Mouse (Mus musculus): ENCODE measurements around the gene Tubb4b. TPM values are rescaled to one million over a fixed set of nuclear protein-coding genes. Genes with fewer than 3 reads are reported as not detected.

The Tubb4b gene
- total and polyA plus RNA-seq, 3 experiments: 183 to 1,037 (median 979) TPM

DNA sequence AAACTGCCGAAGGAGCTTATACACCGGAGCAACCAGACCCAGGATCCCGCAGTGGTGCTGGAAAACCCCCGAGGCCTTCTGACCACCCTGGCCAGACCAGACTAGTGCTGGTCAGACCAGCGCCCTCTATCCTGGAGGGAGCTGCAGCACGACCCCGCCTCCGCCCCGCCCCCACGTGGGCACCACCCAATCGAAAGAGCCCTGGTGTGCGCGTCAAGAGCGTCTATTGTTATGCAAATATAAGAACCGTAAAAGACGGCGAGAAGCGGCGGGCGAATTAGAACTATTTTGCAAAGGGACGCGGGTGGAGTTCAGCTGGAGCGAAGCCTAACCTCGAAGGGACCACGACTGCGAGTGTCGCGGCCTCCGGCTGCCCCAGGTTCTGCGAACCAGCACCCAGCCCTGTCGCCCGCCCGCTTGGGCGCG is 44.0 kb downstream of the Tubb4b start, which contains the start of gene Nrarp (continued):
- 0 out of 2 replicates have a peak, but pooled peaks have one; percentile 15 for TF ChIP-seq BHLHE40 (IDR thresholded peaks at IDR 0.05; ENCODE audit: borderline replicate concordance, low read depth, low read length)
- no peak for TF ChIP-seq MEF2A (IDR thresholded peaks at IDR 0.05; ENCODE audit: extremely low read depth, insufficient replicate concordance, low read depth, low read length, poor library complexity, severe bottlenecking)
- TF ChIP-seq CHD1 (IDR thresholded peaks at IDR 0.05; ENCODE audit: low read depth, low read length): no peak
- no peak for TF ChIP-seq TAL1 (IDR thresholded peaks at IDR 0.05; ENCODE audit: low read length)
- peak; percentile 96 for TF ChIP-seq TBP (IDR thresholded peaks at IDR 0.05; ENCODE audit: low read depth, low read length)
- TF ChIP-seq GABPA (IDR thresholded peaks at IDR 0.05; ENCODE audit: low read depth, low read length): no peak
- TF ChIP-seq USF2 (IDR thresholded peaks at IDR 0.05; ENCODE audit: borderline replicate concordance in 1 of 2, insufficient read depth in 1 of 2, low read depth in 1 of 2, low read length in 2 of 2): 0 out of 4 replicates have a peak, but pooled peaks of 1 of the 2 experiments have one; percentile 10
- TF ChIP-seq GATA1 (IDR thresholded peaks at IDR 0.05; ENCODE audit: low read depth, low read length): no peak
- TF ChIP-seq RAD21 (IDR thresholded peaks at IDR 0.05; ENCODE audit: low read depth, low read length): no peak
- no peak for TF ChIP-seq ZC3H11A (IDR thresholded peaks at IDR 0.05; ENCODE audit: low read depth, low read length)
- TF ChIP-seq NELFE (IDR thresholded peaks at IDR 0.05; ENCODE audit: low read depth, low read length): peak; percentile 98
- TF ChIP-seq RCOR1 (IDR thresholded peaks at IDR 0.05; ENCODE audit: low read depth, low read length): no peak
- no peak for TF ChIP-seq ZNF384 (IDR thresholded peaks at IDR 0.05; ENCODE audit: low read depth, low read length)
- no peak for TF ChIP-seq UBTF (IDR thresholded peaks at IDR 0.05; ENCODE audit: borderline replicate concordance, insufficient read depth, low read depth, low read length)
- no peak for TF ChIP-seq SMC3 (IDR thresholded peaks at IDR 0.05; ENCODE audit: low read depth, low read length)
- peak; percentile 68 for TF ChIP-seq MXI1 (IDR thresholded peaks at IDR 0.05; ENCODE audit: low read depth, low read length)
- no peak; the same call in 1 of the 2 replicates for TF ChIP-seq E2F4 (IDR thresholded peaks at IDR 0.05; ENCODE audit: borderline replicate concordance, low read depth, low read length)
- peak; percentile 98 for TF ChIP-seq POLR2AphosphoS2 (IDR thresholded peaks at IDR 0.05; ENCODE audit: low read length)
- TF ChIP-seq USF1 (IDR thresholded peaks at IDR 0.05; ENCODE audit: low read depth, low read length): peak; percentile 88

DNA sequence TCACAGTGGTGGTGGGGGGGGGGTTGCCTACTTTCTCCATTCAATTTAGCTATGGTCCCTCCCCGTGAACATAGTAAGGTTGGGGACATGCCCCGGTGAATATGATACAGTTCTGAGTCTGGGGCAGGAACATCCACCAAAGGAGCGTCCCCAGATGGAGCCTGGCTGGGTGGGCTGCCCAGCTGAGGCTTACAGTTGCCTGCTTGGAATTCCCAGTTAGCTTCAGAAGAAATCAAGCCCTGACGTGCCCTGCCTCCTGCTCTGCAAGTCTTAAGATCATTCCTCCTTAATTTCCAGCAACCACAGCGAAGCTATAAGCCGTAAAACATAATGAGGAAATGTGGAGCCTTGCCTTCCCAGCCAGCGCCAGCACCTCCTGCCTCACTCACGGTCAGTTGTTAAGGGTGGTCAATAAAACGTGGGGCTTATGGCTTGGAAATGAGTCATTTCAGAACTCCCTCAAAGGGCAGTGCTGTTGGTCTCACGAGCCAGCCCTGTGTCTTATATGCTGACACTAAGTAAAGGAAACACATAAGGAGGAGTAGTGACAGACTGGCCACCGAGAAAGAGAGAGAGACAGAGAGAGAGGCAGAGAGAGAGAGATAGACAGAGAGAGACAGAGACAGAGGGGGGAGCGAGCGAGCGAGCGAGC is 44.8 kb downstream of the Tubb4b start:
- TF ChIP-seq CHD2 (IDR thresholded peaks at IDR 0.05; ENCODE audit: low read length) (no peak), UBTF (IDR thresholded peaks at IDR 0.05; ENCODE audit: borderline replicate concordance, insufficient read depth, low read depth, low read length) (no peak), TCF12 (IDR thresholded peaks at IDR 0.05; ENCODE audit: low read depth, low read length) (no peak), MEF2A (IDR thresholded peaks at IDR 0.05; ENCODE audit: extremely low read depth, insufficient replicate concordance, low read depth, low read length, poor library complexity, severe bottlenecking) (no peak), EP300 (IDR thresholded peaks at IDR 0.05; ENCODE audit: low read depth in 1 of 2, low read length in 2 of 2) (no peak), MAFK (IDR thresholded peaks at IDR 0.05; ENCODE audit: borderline replicate concordance, low read depth, low read length) (no peak), CHD1 (IDR thresholded peaks at IDR 0.05; ENCODE audit: low read depth, low read length) (no peak), NELFE (IDR thresholded peaks at IDR 0.05; ENCODE audit: low read depth, low read length) (no peak), SMC3 (IDR thresholded peaks at IDR 0.05; ENCODE audit: low read depth, low read length) (no peak), ZC3H11A (IDR thresholded peaks at IDR 0.05; ENCODE audit: low read depth, low read length) (no peak), MYB (IDR thresholded peaks at IDR 0.05; ENCODE audit: low read depth, low read length) (no peak), BHLHE40 (IDR thresholded peaks at IDR 0.05; ENCODE audit: borderline replicate concordance, low read depth, low read length) (no peak), E2F4 (IDR thresholded peaks at IDR 0.05; ENCODE audit: borderline replicate concordance, low read depth, low read length) (no peak), GATA1 (IDR thresholded peaks at IDR 0.05; ENCODE audit: low read depth, low read length) (no peak), MAX (IDR thresholded peaks at IDR 0.05; ENCODE audit: low read length) (no peak), POLR2AphosphoS2 (IDR thresholded peaks at IDR 0.05; ENCODE audit: low read length) (no peak), ETS1 (IDR thresholded peaks at IDR 0.05; ENCODE audit: low read depth, low read length) (no peak)
- no peaks in the 10 kb centered on the region for H3K27me3 ChIP-seq (ENCODE audit: control insufficient read depth in 1 of 2, insufficient read depth in 2 of 2, low read length in 2 of 2)
- no peaks in the 10 kb centered on the region for H3K9me3 ChIP-seq (replicated peaks; ENCODE audit: insufficient read depth, low read length)
- H3K4me3 ChIP-seq (ENCODE audit: control insufficient read depth in 1 of 2, insufficient read depth in 1 of 2, low read depth in 2 of 2, low read length in 2 of 2): peak overlapping the region; percentile 59 to 62; a peak in 3 of 4 replicates
- peaks cover 8% of the 10 kb centered on the region for H3K79me2 ChIP-seq (ENCODE audit: control insufficient read depth, insufficient read depth, low read length, poor library complexity)
- peaks cover 0 to 14% of the 10 kb centered on the region in 2 experiments; a peak in 2 of 4 replicates for H3K36me3 ChIP-seq (ENCODE audit: control insufficient read depth in 1 of 2, insufficient read depth in 2 of 2, low read length in 2 of 2)
- no peak for DNase-seq (ENCODE audit: low read depth, low spot score)
- H3K9ac ChIP-seq (ENCODE audit: control insufficient read depth, low read depth, low read length, poor library complexity, severe bottlenecking): peak overlapping the region; percentile 68
- peaks cover 7 to 16% of the 10 kb centered on the region in 2 experiments for H3K4me1 ChIP-seq (ENCODE audit: control insufficient read depth in 1 of 2, insufficient read depth in 2 of 2, low read length in 2 of 2)
- no peak overlapping the region for H3K27ac ChIP-seq (ENCODE audit: control insufficient read depth, low read depth, low read length)
